Comparison of ENCODE assay signal across 8 mouse cellular contexts in the genomic region with DNA sequence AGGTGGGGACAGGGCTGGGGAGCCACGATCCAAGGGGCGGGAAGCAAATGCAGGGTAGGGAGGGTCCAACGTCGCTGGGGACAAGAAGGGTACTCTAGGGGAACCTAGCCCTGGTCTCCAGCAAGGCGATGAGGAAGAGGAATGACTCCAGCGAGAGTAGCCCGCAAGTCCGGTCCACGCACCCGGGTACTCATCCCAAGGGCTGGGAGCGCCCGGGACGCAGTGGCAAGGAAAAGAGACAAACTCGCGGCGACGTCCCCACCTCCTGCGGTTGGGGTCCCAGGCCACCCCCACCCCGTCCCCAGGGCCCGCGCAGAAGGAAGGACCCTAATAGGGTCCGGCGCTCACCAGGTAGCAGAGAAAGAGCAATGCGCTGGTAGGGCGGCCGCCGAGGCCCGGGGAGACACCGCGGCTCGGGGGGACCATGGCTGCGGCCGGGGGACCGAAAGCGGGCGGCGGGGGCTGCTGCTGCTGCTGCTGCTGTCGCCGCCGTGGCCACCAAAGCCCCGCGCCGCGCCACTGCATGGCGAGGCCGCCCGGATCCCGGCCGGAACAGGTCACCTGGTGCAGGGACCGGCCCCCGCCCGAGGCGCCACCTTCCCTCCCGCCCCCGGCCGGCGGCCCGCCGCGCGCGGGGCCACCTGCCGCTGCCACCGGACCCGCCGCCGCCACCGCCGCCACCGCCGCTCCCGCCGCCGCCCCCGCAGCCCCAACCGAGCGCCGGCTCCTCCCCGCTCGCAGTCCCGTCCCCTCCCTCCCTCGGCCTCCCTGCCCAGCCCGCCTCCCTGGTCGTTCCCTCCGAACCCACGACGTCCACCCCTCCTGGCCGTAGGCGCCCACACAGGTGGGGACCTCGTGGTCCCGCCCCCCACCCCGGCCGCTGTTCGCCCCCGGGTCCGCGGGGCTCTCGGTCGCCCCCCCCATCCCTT. TPM values are rescaled to one million over a fixed set of nuclear protein-coding genes. Genes with fewer than 3 reads are reported as not detected.
DNase-seq lines count a peak whose midpoint lies in the region.

No protein-coding gene starts in this region.

- no peaks in the 10 kb centered on the region for H3K79me2 ChIP-seq in macrophage (ENCODE audit: inconsistent target)

- no peak overlapping the region for H3K27ac ChIP-seq in macrophage

- peak; percentile 60 for DNase-seq in right cerebral cortex, postnatal 4 days
- DNase-seq in right cerebral cortex, postnatal 36 days (ENCODE audit: low spot score in 2 of 2), result no peak
- DNase-seq in cerebellum, adult 8-10 months, result peak; percentile 72
- DNase-seq in gastrocnemius, postnatal 10 days, result peak; percentile 61
- DNase-seq in kidney, postnatal 10 days, result peak; percentile 54
- DNase-seq in testis, postnatal 10 days (ENCODE audit: low spot score), result peak; percentile 76
- no peak for DNase-seq in layer of hippocampus, adult 8-10 months (ENCODE audit: low spot score in 2 of 2)

- peak overlapping the region; percentile 6; the same call in 1 of the 2 replicates for H3K4me3 ChIP-seq in macrophage (ENCODE audit: inconsistent target)

- H3K36me3 ChIP-seq in macrophage (ENCODE audit: inconsistent target), result no peaks in the 10 kb centered on the region

- under 1% methylated on average over 54 of the region's 99 CpGs for WGBS in macrophage (ENCODE audit: missing documents)

RNA-seq across cellular contexts. Expression of gene Sel1l3, which starts 0.7 kb away (rescaled TPM):
- 10 to 100 TPM; 92.0 to 94.9 TPM for total RNA-seq in gastrocnemius, postnatal 10 days (2021)
- total RNA-seq in macrophage (2018; cell fraction: chromatin; rRNA removed), result 1 to 10 TPM; 3.0 to 9.5 (median 5.6) TPM
- total RNA-seq in macrophage (2018; cell fraction: cytosol; rRNA removed), result 1 to 10 TPM; 1.2 to 4.0 (median 2.2) TPM
- total RNA-seq in macrophage (2018; cell fraction: nucleus; rRNA removed), result 10 to 100 TPM in 1 of 26 experiments, 1 to 10 TPM in 25; 2.5 to 12.8 (median 3.6) TPM
- polyA plus RNA-seq in macrophage (2018), result 2.2 to 4.1 TPM (median 3.3 TPM) in 3 replicates
- total RNA-seq in layer of hippocampus, adult 8-10 months (2022), result 10 to 100 TPM; 40.5 to 49.8 (median 45.6) TPM

RNA-seq across cellular contexts. Expression of gene Smim20, which starts 53.8 kb away (rescaled TPM):
- total RNA-seq in gastrocnemius, postnatal 10 days (2021), result 100 to 1,000 TPM in 1 of 2 experiments, 10 to 100 TPM in 1; 94.9 to 103 TPM
- 10 to 100 TPM in 24 of 26 experiments, 1 to 10 TPM in 2; 7.2 to 62.3 (median 26.3) TPM for total RNA-seq in macrophage (2018; cell fraction: chromatin; rRNA removed)
- 10 to 100 TPM; 18.6 to 58.4 (median 39.2) TPM for total RNA-seq in macrophage (2018; cell fraction: cytosol; rRNA removed)
- 10 to 100 TPM in 24 of 26 experiments, 1 to 10 TPM in 2; 8.9 to 73.4 (median 28.9) TPM for total RNA-seq in macrophage (2018; cell fraction: nucleus; rRNA removed)
- 16.8 to 39.3 TPM (median 37.1 TPM) in 3 replicates for polyA plus RNA-seq in macrophage (2018)
- total RNA-seq in layer of hippocampus, adult 8-10 months (2022), result 10 to 100 TPM; 39.2 to 46.5 (median 44.4) TPM

Comparison
In these comparisons a context has a peak if more than half of its experiments do, and no peak if none do; other contexts are left out.
1. DNase-seq: peak in right cerebral cortex, postnatal 4 days (single experiment), cerebellum, adult 8-10 months (single experiment), gastrocnemius, postnatal 10 days (single experiment), kidney, postnatal 10 days (single experiment) and testis, postnatal 10 days (single experiment); none in right cerebral cortex, postnatal 36 days (0 of 2) and layer of hippocampus, adult 8-10 months (0 of 2).